Mouse (Mus musculus): ENCODE measurements at regions not wholly inside any gene's neighbourhood (a gene's known extent, or its start where the extent isn't known, plus 50 kb on each side); places are given as distances from the start of the nearest gene placed in this dataset.
A peak's percentile ranks its signal among the peaks of the same experiment; 100 is the strongest.

DNA sequence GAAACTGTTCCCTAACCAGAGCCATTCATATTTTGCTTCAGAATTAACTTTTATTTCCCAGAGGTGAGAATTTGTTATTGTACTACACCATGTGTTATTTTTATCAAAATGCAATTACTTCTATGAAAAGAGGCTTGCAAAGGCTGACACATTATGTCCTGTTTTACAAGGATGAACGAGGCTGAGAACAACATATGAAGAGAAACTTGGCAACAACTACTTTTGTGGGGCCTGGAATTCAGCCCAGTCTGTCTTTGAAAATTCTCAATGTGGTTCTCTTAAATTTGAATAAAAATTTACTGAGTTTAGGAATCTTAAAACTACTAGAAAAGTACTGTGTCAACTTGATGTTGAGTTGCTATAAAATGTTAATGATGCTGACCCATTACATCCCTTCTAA, 85.6 kb upstream of the Galntl6 start:
- DNase-seq = peak; percentile 7 to 8
